Mouse (Mus musculus) frontal cortex, adult 2 months (tissue): ENCODE measurements at regions not wholly inside any gene's neighbourhood (a gene's known extent, or its start where the extent isn't known, plus 50 kb on each side); places are given as distances from the start of the nearest gene placed in this dataset.

Experiments
- DNase-seq, 2 experiments: peaks; one replicate each; pipeline ENCODE4 v3.0.0; 2022; ENCODE audit warnings: low spot score in 1 of 2; ENCODE audit errors: extremely low spot score in 1 of 2

- DNase-seq, result no peak
These were observed 1270.5 kb downstream of the Olfm4 start for GRCm38 (mm10) chr14:81254343-81254838.

- DNase-seq, result no peak
These were observed 1271.5 kb downstream of the Olfm4 start for GRCm38 (mm10) chr14:81255423-81255822.

- no peak for DNase-seq
These were observed 1283.9 kb downstream of the Olfm4 start for GRCm38 (mm10) chr14:81267637-81268373.

- DNase-seq, result peak; percentile 5 to 18
These were observed 1303.7 kb downstream of the Olfm4 start for GRCm38 (mm10) chr14:81287489-81288025.

- DNase-seq, result peak in 1 of 2 experiments; percentile 10
These were observed 1323.3 kb downstream of the Olfm4 start for GRCm38 (mm10) chr14:81307160-81307559.

- no peak for DNase-seq
These were observed 1357.2 kb downstream of the Olfm4 start for GRCm38 (mm10) chr14:81341058-81341457.

GRCm38 (mm10) chr14:81387566-81387965 is 1403.7 kb downstream of the Olfm4 start:
- DNase-seq, result no peak
